In genomic region chr6:91917286-91917685, GRCm38 (mm10) we compare ENCODE assay signal across 19 mouse cellular contexts. TPM values are rescaled to one million over a fixed set of nuclear protein-coding genes. Genes with fewer than 3 reads are reported as not detected.
DNase-seq lines count a peak whose midpoint lies in the region; ATAC-seq and TF ChIP-seq lines count a peak whose summit lies in the region.
"Had no signal": no experiment of that assay in that cellular context is flagged by ENCODE, and none has a peak within 500 bp of the region (broad histone marks: within the 10 kb centered on the region; RNA-seq: fewer than 3 reads in every experiment).

No protein-coding gene starts in this region.

- no peak for TF ChIP-seq RAD21 in CH12.LX (IDR thresholded peaks at IDR 0.05; ENCODE audit: low read depth, low read length)

- in situ Hi-C loops in CH12.LX (cut with MboI; ENCODE audit: low pct_ligation_motif_present, low pct_unique_long_range_greater_than_20kb, low sequenced_read_pairs), result no loop called here

- ATAC-seq in inflammation-experienced regulatory T-cells, adult 6 months, result no peak
- ATAC-seq: hindbrain, embryonic 16.5 days; liver, postnatal 0 days; Patski had no signal

- H3K27me3 ChIP-seq in CH12.LX (replicated peaks), result no peaks in the 10 kb centered on the region
- H3K27me3 ChIP-seq: embryonic facial prominence, embryonic 15.5 days; midbrain, embryonic 12.5 days; Patski; stomach, embryonic 15.5 days had no signal

- DNase-seq in heart, adult 11 months, result peak; percentile 82
- DNase-seq in heart, postnatal 4 days, result no peak
- DNase-seq in CH12.LX (ENCODE audit: extremely low read depth), result peak; percentile 25
- DNase-seq in layer of hippocampus, adult 8-10 months (ENCODE audit: low spot score in 2 of 2), result peak; percentile 44 to 47
- peak; percentile 60 to 61 for DNase-seq in right cerebral cortex, adult 2 months (ENCODE audit: low spot score in 2 of 2)
- DNase-seq in spleen, postnatal 36 days (ENCODE audit: low spot score in 2 of 2), result no peak
- DNase-seq: gastrocnemius, postnatal 10 days; heart, postnatal 10 days; kidney, adult 8-10 months; kidney, postnatal 4 days; liver, postnatal 0 days; lung, postnatal 36 days; thymus, postnatal 14 days had no signal

- TF ChIP-seq CTCF in CH12.LX (conservative IDR thresholded peaks at IDR 0.05 in 1 of 2, IDR thresholded peaks at IDR 0.05 in 1 of 2; ENCODE audit: low read depth in 2 of 2, low read length in 2 of 2), result no peak

- TF ChIP-seq POLR2A in CH12.LX (IDR thresholded peaks at IDR 0.05; ENCODE audit: low read depth, low read length), result no peak

- dilution Hi-C loops in CH12.LX (cut with MboI; ENCODE audit: extremely low pct_ligation_motif_present, extremely low pct_unique_long_range_greater_than_20kb, low sequenced_read_pairs), result no loop called here

- no peak overlapping the region for H3K27ac ChIP-seq in CH12.LX (ENCODE audit: insufficient read depth, low read depth)
- H3K27ac ChIP-seq: embryonic facial prominence, embryonic 15.5 days; midbrain, embryonic 12.5 days; stomach, embryonic 15.5 days had no signal

- peaks cover 12 to 46% of the 10 kb centered on the region in 2 experiments for H3K4me1 ChIP-seq in CH12.LX (ENCODE audit: control insufficient read depth in 1 of 2, insufficient read depth in 2 of 2)
- H3K4me1 ChIP-seq: embryonic facial prominence, embryonic 15.5 days; midbrain, embryonic 12.5 days; stomach, embryonic 15.5 days had no signal

- no peaks in the 10 kb centered on the region for H3K36me3 ChIP-seq in CH12.LX (replicated peaks in 1 of 2; ENCODE audit: control insufficient read depth in 1 of 2, insufficient read depth in 1 of 2, low read length in 1 of 2)
- H3K36me3 ChIP-seq: embryonic facial prominence, embryonic 15.5 days; midbrain, embryonic 12.5 days; stomach, embryonic 15.5 days had no signal

- no peak overlapping the region for H3K9ac ChIP-seq in CH12.LX (ENCODE audit: insufficient read depth, low read depth)
- H3K9ac ChIP-seq: embryonic facial prominence, embryonic 15.5 days; liver, postnatal 0 days; midbrain, embryonic 12.5 days; stomach, embryonic 15.5 days had no signal

- peak; percentile 29; the same call in 1 of the 2 replicates for TF ChIP-seq EP300 in CH12.LX (IDR thresholded peaks at IDR 0.05; ENCODE audit: low read length)

- no peak overlapping the region for H3K4me2 ChIP-seq in CH12.LX (ENCODE audit: insufficient read depth, low read depth, poor library complexity, severe bottlenecking)
- H3K4me2 ChIP-seq: embryonic facial prominence, embryonic 15.5 days; midbrain, embryonic 12.5 days; stomach, embryonic 15.5 days had no signal

- H3K4me3 ChIP-seq in CH12.LX (replicated peaks in 1 of 3; ENCODE audit: low read depth in 2 of 3, low read length in 2 of 3, poor library complexity in 1 of 3), result no peak overlapping the region
- H3K4me3 ChIP-seq: embryonic facial prominence, embryonic 15.5 days; midbrain, embryonic 12.5 days; stomach, embryonic 15.5 days had no signal

- H3K9me3 ChIP-seq in CH12.LX (replicated peaks; ENCODE audit: low read length), result no peaks in the 10 kb centered on the region
- H3K9me3 ChIP-seq: embryonic facial prominence, embryonic 15.5 days; midbrain, embryonic 12.5 days; stomach, embryonic 15.5 days had no signal

- no peaks in the 10 kb centered on the region for H3K79me2 ChIP-seq in CH12.LX (replicated peaks; ENCODE audit: control insufficient read depth, extremely low read depth, insufficient read depth, poor library complexity, severe bottlenecking)

TF ChIP-seq in CH12.LX, 34 proteins besides CTCF, POLR2A, EP300 and RAD21:
- no peak for TF ChIP-seq CHD1 (IDR thresholded peaks at IDR 0.05; ENCODE audit: low read depth, low read length)
- TF ChIP-seq TCF12 (IDR thresholded peaks at IDR 0.05; ENCODE audit: low read depth, low read length), result peak; percentile 29; the same call in 1 of the 2 replicates
TF ChIP-seq in CH12.LX: peak in this region for 1.

RNA-seq across cellular contexts. Expression of gene 4930590J08Rik, which starts 14.7 kb away (rescaled TPM):
- total RNA-seq in heart, postnatal 4 days (2021), result under 1 TPM; 0.50 to 0.60 TPM
- total RNA-seq in CH12.LX (2012; rRNA removed) (0.34 and 0.42 TPM in 2 replicates), CH12.LX (2014; rRNA removed) (0.30 TPM in 2 replicates)
- 0.68 and 0.69 TPM in 2 replicates for polyA plus RNA-seq in CH12.LX (2012; ENCODE audit: insufficient read length, low read depth)
- 1 to 10 TPM; 2.5 to 3.8 (median 3.6) TPM for total RNA-seq in layer of hippocampus, adult 8-10 months (2022)
- polyA plus RNA-seq in inflammation-experienced regulatory T-cells, adult 6 months (2017; shearing (Covaris generic)), result under 1 TPM; 0.40 to 0.59 (median 0.59) TPM

RNA-seq across cellular contexts. Expression of gene Ccdc174, which starts 39.4 kb away (rescaled TPM):
- total RNA-seq in heart, postnatal 4 days (2021), result 10 to 100 TPM; 11.7 to 12.1 TPM
- total RNA-seq in CH12.LX (2012; rRNA removed), result 13.7 and 13.9 TPM in 2 replicates
- total RNA-seq in CH12.LX (2014; rRNA removed), result 18.8 and 22.3 TPM in 2 replicates
- polyA plus RNA-seq in CH12.LX (2012; ENCODE audit: insufficient read length, low read depth), result 23.5 and 29.9 TPM in 2 replicates
- 10 to 100 TPM; 22.8 to 31.0 (median 24.2) TPM for total RNA-seq in layer of hippocampus, adult 8-10 months (2022)
- polyA plus RNA-seq in inflammation-experienced regulatory T-cells, adult 6 months (2017; shearing (Covaris generic)), result 10 to 100 TPM; 49.5 to 54.7 (median 50.6) TPM

Comparison
In these comparisons a context has a peak if more than half of its experiments do, and no peak if none do; other contexts are left out.
1. DNase-seq: peak in heart, adult 11 months (single experiment), CH12.LX (single experiment), layer of hippocampus, adult 8-10 months (2 of 2) and right cerebral cortex, adult 2 months (2 of 2); none in heart, postnatal 4 days (single experiment) and spleen, postnatal 36 days (0 of 2).